Mouse (Mus musculus) naive thymus-derived CD4-positive, alpha-beta T cell, adult 5 months (primary cell): ENCODE data around the gene Scaper. TPM values are rescaled to one million over a fixed set of nuclear protein-coding genes. Genes with fewer than 3 reads are reported as not detected.

ENCODE experiments used
- polyA plus RNA-seq: library from polyadenylated mRNA; unstranded; fragments of 100-300 nt; shearing (Covaris generic); gene quantifications from one replicate; pipeline ENCODE4 v1.2.1, GENCODE M21; 2017

The Scaper gene
- 32.1 TPM for polyA plus RNA-seq

DNA sequence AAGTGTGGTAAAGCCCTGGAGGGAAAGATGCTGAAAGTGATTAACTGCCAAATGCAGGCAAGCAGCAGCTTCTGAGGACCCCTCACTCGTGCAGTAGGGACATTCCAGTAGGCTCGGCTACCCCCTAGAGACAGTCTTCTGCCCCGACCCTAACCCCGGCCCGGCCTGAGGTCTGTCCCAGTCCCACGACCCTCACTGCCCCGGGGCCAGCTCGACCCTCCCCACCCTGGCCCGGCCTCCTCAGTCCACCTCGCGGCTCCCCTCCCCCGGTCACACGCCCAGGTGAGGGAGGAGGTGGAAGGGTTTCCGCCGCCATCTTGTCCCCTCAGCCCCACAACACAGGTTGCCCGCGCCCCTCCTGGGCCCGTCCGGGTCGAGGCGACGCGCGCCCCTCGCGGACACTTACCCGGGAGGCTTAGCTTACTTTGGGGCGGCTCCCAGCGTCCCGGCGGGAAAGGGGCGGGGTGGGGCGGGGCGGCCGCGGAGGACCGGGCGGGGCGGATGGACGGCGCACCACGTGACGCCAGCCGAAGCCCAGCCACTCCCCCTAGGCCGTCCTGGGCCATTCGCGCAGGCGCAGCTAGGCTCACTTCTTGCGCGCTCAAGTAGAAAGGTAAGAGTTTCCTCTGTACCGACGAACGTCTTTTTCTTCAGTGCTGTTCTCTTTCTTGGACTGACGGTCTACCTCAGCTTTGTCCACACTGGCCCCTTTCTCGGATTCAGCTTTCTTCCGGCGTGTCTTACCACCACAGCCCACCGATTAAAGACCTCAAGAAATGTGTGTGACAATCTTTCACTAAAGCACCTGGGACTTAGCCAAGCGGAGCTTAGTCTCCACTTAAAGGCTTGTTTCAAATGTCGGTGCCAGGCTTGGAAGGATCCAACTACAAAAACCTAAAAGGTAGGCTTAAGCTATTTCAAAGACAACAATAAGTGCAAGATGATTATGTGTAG is at the start of gene Scaper:
Gene Scaper, minus strand, starts transcription at position 456 of the 954 bp plus-strand sequence.

DNA sequence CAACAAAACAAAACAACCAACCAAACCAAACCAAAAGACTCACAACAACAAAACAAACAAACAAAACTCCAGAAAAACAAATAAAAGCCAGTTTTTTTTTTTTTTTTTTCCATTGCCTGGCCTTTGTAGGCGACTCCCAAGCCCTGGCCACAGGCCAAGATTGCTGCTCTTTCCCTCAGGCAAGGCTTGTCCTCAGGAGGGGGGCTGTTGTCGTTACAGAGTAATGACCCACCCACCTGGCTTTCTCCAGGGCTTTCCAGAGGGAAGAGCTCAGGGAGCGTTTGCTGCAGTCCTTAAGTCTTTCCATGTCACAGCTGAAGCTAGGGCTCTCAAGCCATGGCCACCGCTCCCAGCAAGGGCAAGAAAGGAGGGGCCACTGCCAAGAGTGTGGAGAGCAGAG is 399.5 kb downstream of the Scaper start, which contains the start of gene Isl2:
Gene Isl2, plus strand, starts transcription at position 296 of the 400 bp plus-strand sequence.

DNA sequence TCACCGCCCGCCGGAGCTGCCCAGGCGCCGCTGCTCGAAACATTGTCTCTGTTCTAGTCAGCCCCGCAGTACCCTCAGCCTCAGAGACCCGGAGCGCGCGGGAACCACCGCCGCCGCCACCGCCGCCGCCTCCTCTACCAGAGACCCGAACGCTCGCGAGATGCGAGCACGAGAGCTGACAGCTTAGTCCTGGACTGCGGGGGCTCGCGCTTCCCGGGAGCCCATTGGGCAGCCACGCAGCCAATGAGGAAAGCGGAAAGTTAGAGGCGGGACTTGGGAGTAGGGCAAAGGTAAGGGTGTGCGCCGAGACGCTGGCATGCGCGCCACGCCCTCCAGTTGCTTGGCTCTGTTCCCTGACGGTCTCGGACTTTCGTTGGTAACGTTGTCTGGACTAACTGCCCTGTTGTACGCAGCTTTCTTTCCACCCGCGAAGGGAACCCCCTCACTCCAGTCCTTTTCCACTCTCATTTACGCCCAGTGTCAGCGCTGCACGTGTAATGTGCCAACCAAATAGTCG is 425.8 kb downstream of the Scaper start, which contains the start of gene Etfa:
Gene Etfa, minus strand, starts transcription at position 217 of the 517 bp plus-strand sequence.

Other genes with a start within 250 kb of the Scaper start
- not detected for gene 4930563M21Rik, start 72.4 kb upstream of the Scaper start, polyA plus RNA-seq
- 64.2 TPM for gene Rcn2, start 103.7 kb upstream of the Scaper start, polyA plus RNA-seq
- gene Pstpip1, start 151.8 kb upstream of the Scaper start, polyA plus RNA-seq: 147 TPM
- gene Tspan3, start 227.4 kb upstream of the Scaper start, polyA plus RNA-seq: 34.6 TPM